Mouse (Mus musculus): ENCODE results near the gene Nr1i3. TPM values are rescaled to one million over a fixed set of nuclear protein-coding genes. Genes with fewer than 3 reads are reported as not detected.

Nr1i3 gene
- polyA plus RNA-seq, 1 experiment, result 0.16 TPM

DNA sequence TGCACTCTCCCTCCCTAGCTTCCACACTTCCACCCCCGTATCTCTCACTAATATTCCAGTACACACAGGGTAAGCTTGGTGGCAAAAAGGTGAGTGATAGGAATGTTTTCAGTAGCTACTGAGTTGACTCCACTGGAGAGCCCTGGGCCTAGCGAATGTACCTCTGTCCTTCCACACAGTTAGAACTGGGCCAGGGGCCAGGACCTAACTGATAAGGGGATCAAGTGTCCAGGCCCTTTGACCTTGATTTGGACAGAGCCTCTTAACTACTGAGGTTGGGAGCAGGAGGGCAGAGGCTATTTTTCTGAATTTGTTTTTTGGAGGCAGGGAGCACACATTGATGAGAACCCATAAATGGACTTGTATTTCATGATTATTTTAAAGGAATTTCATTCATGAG lies 10.0 kb downstream of the Nr1i3 start:
- Histone ChIP-seq H3K27me3 (ENCODE audit: control insufficient read depth, insufficient read depth, low read length) (no peaks in the 10 kb centered on the region), H3K4me3 (ENCODE audit: control insufficient read depth, low read depth, low read length) (no peak overlapping the region), H3K27ac (ENCODE audit: control insufficient read depth, insufficient read depth, low read depth, low read length) (no peak overlapping the region), H3K36me3 (ENCODE audit: control insufficient read depth, insufficient read depth, low read length) (no peaks in the 10 kb centered on the region), H3K4me1 (ENCODE audit: control insufficient read depth, insufficient read depth, low read length) (peaks cover 11% of the 10 kb centered on the region)
- TF ChIP-seq CTCF (IDR thresholded peaks at IDR 0.05; ENCODE audit: control insufficient read depth, insufficient read depth, insufficient replicate concordance, low read depth, low read length) (no peak), POLR2A (IDR thresholded peaks at IDR 0.05; ENCODE audit: control insufficient read depth, low read depth, low read length) (no peak)

DNA sequence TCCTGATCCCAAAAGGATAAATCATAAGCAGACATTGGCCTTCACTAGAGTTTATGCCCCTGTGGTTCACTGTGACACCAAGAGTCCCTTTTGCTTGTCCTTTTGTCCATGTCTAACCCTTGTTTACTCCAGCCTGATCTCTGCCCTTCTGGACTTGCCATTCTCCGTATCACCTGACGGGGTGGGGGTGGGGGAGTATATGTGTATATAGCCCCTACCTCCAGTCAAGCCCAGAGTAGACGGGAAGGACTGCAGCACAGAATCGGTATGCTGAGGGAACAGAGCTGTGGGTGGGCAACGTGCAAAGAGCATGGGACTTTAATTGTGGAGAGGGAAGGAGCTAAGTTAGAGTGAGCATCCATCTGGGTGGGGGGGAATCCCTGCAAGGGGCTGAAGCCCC lies 11.1 kb downstream of the Nr1i3 start, which contains the start of gene Apoa2:
Gene Apoa2, plus strand, starts transcription at position 198 of the 400 bp plus-strand sequence.
- TF ChIP-seq CTCF (IDR thresholded peaks at IDR 0.05; ENCODE audit: control insufficient read depth, insufficient read depth, insufficient replicate concordance, low read depth, low read length), result no peak
- TF ChIP-seq POLR2A (IDR thresholded peaks at IDR 0.05; ENCODE audit: control insufficient read depth, low read depth, low read length), result no peak
- H3K36me3 ChIP-seq (ENCODE audit: control insufficient read depth, insufficient read depth, low read length), result no peaks in the 10 kb centered on the region
- no peak within 1 kb of the TSS; the same call in 1 of the 2 replicates for H3K27ac ChIP-seq (ENCODE audit: control insufficient read depth, insufficient read depth, low read depth, low read length)
- H3K4me1 ChIP-seq (ENCODE audit: control insufficient read depth, insufficient read depth, low read length), result peaks cover 11% of the 10 kb centered on the region
- H3K27me3 ChIP-seq (ENCODE audit: control insufficient read depth, insufficient read depth, low read length), result no peaks in the 10 kb centered on the region
- H3K4me3 ChIP-seq (ENCODE audit: control insufficient read depth, low read depth, low read length), result no peak within 1 kb of the TSS

DNA sequence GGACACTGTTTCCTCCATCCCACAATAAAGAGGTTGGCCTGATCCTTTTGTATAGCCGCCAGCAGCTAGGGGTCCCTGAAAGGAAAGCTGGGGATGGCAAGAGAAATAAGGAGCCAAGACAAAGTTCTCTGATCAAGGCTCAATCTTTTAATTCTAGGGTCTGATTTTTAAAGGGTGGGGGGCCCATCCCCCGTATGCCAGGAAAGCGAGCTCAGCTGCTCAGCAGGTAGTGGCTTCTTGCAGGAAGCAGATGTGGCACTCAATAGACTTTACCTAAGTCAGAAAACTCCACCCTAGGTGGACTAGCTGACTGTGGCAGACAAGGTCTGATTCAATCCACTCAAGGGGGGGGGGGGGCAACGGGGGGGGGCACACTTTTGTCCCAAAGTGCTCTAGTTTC lies 13.0 kb downstream of the Nr1i3 start:
- no peak overlapping the region for H3K27ac ChIP-seq (ENCODE audit: control insufficient read depth, insufficient read depth, low read depth, low read length)
- H3K36me3 ChIP-seq (ENCODE audit: control insufficient read depth, insufficient read depth, low read length), result no peaks in the 10 kb centered on the region
- H3K4me3 ChIP-seq (ENCODE audit: control insufficient read depth, low read depth, low read length), result peak overlapping the region; percentile 37; the same call in 1 of the 2 replicates
- TF ChIP-seq POLR2A (IDR thresholded peaks at IDR 0.05; ENCODE audit: control insufficient read depth, low read depth, low read length) (no peak), CTCF (IDR thresholded peaks at IDR 0.05; ENCODE audit: control insufficient read depth, insufficient read depth, insufficient replicate concordance, low read depth, low read length) (no peak)
- H3K27me3 ChIP-seq (ENCODE audit: control insufficient read depth, insufficient read depth, low read length), result no peaks in the 10 kb centered on the region
- peaks cover 3% of the 10 kb centered on the region for H3K4me1 ChIP-seq (ENCODE audit: control insufficient read depth, insufficient read depth, low read length)

DNA sequence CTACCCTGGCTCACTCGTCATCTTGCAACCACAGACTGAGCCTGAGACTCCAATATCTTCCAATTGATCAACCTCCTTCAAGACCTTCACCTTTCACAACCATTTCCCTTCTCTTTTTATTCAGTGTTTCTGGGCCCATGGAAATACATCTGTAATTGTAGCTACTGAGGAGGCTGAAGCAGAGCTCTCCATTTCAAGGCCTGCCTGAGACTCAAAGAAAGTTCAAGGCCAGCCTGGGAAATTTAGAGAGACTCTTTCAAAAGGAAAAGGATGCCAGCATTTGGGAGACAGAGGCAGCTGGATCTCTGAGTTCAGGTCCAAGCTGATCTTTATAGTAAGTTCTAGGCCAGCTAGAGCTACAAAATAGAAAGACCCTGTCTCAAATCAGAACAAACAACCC lies 14.1 kb downstream of the Nr1i3 start:
- TF ChIP-seq CTCF (IDR thresholded peaks at IDR 0.05; ENCODE audit: control insufficient read depth, insufficient read depth, insufficient replicate concordance, low read depth, low read length), result no peak
- no peak for TF ChIP-seq POLR2A (IDR thresholded peaks at IDR 0.05; ENCODE audit: control insufficient read depth, low read depth, low read length)
- Histone ChIP-seq H3K4me1 (ENCODE audit: control insufficient read depth, insufficient read depth, low read length) (peaks cover 2% of the 10 kb centered on the region), H3K27me3 (ENCODE audit: control insufficient read depth, insufficient read depth, low read length) (no peaks in the 10 kb centered on the region), H3K36me3 (ENCODE audit: control insufficient read depth, insufficient read depth, low read length) (no peaks in the 10 kb centered on the region), H3K27ac (ENCODE audit: control insufficient read depth, insufficient read depth, low read depth, low read length) (no peak overlapping the region), H3K4me3 (ENCODE audit: control insufficient read depth, low read depth, low read length) (no peak overlapping the region)

DNA sequence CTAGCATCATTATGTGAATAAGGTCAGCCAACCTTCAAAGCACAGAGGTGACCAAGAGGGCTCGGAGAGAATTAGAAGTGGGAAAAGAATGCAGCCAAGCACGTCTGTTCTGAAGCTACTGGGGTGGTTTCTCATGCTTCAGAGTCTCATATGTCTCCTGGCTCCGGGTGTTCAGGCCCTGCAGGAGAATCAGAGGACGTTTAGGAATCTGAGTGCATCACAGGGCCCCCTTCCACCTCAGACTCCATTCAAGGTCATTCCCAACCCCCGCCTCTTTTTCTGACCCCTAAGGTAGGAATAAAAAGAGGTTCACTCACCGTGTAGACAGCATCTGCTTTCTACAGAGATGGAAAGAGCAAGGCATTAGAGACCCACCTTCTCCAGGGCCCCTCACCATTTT lies 16.0 kb downstream of the Nr1i3 start:
- no peak for TF ChIP-seq CTCF (IDR thresholded peaks at IDR 0.05; ENCODE audit: control insufficient read depth, insufficient read depth, insufficient replicate concordance, low read depth, low read length)
- no peak for TF ChIP-seq POLR2A (IDR thresholded peaks at IDR 0.05; ENCODE audit: control insufficient read depth, low read depth, low read length)
- Histone ChIP-seq H3K4me3 (ENCODE audit: control insufficient read depth, low read depth, low read length) (no peak overlapping the region), H3K36me3 (ENCODE audit: control insufficient read depth, insufficient read depth, low read length) (no peaks in the 10 kb centered on the region), H3K27ac (ENCODE audit: control insufficient read depth, insufficient read depth, low read depth, low read length) (no peak overlapping the region), H3K4me1 (ENCODE audit: control insufficient read depth, insufficient read depth, low read length) (peaks cover 2% of the 10 kb centered on the region), H3K27me3 (ENCODE audit: control insufficient read depth, insufficient read depth, low read length) (no peaks in the 10 kb centered on the region)

DNA sequence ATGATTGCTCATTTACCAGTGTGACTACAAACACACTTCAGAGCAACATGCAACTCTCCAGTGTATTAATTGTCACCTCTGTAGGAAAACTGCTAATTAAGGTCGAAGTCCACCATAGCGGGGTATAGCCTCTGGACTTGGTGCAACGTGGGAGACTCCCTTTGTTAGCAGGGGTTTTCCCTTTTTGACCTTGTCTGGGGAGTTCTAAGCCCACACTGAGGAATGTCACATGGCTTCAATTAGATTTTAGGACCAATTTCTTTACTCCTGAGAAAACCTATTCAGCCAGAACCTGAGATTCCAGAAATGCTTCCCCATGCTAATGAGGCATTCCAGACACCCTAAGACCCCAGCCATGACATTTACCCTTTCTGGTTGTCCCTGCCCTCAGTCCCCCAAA lies 16.4 kb downstream of the Nr1i3 start:
- H3K4me1 ChIP-seq (ENCODE audit: control insufficient read depth, insufficient read depth, low read length), result peaks cover 2% of the 10 kb centered on the region
- no peak overlapping the region for H3K4me3 ChIP-seq (ENCODE audit: control insufficient read depth, low read depth, low read length)
- H3K27ac ChIP-seq (ENCODE audit: control insufficient read depth, insufficient read depth, low read depth, low read length), result no peak overlapping the region
- no peaks in the 10 kb centered on the region for H3K36me3 ChIP-seq (ENCODE audit: control insufficient read depth, insufficient read depth, low read length)
- H3K27me3 ChIP-seq (ENCODE audit: control insufficient read depth, insufficient read depth, low read length), result no peaks in the 10 kb centered on the region
- TF ChIP-seq POLR2A (IDR thresholded peaks at IDR 0.05; ENCODE audit: control insufficient read depth, low read depth, low read length) (no peak), CTCF (IDR thresholded peaks at IDR 0.05; ENCODE audit: control insufficient read depth, insufficient read depth, insufficient replicate concordance, low read depth, low read length) (no peak)

DNA sequence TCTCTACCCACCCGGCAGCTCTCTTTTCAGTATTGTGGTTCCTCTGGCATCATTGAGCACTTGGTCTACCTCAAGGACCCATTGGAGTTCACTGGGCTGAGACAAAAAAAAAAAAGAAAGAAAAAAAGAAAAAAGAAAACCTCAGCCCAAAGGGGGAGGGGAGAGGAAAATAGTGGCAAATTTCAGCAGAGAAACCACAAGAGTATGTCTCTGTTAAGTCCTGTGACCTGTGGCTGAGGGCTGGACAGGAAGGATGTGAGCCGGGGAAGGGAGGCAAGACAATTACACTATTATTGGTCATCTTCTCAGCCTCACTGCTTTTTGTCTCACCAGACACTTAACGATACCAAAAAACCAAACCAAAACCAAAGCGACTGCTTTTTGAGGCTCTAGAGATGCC lies 18.1 kb downstream of the Nr1i3 start:
- TF ChIP-seq CTCF (IDR thresholded peaks at IDR 0.05; ENCODE audit: control insufficient read depth, insufficient read depth, insufficient replicate concordance, low read depth, low read length) (no peak), POLR2A (IDR thresholded peaks at IDR 0.05; ENCODE audit: control insufficient read depth, low read depth, low read length) (no peak)
- H3K27me3 ChIP-seq (ENCODE audit: control insufficient read depth, insufficient read depth, low read length), result no peaks in the 10 kb centered on the region
- peaks cover 2% of the 10 kb centered on the region; the same call in 1 of the 2 replicates for H3K4me1 ChIP-seq (ENCODE audit: control insufficient read depth, insufficient read depth, low read length)
- no peak overlapping the region for H3K4me3 ChIP-seq (ENCODE audit: control insufficient read depth, low read depth, low read length)
- peaks cover 1% of the 10 kb centered on the region; the same call in 1 of the 2 replicates for H3K36me3 ChIP-seq (ENCODE audit: control insufficient read depth, insufficient read depth, low read length)
- no peak overlapping the region for H3K27ac ChIP-seq (ENCODE audit: control insufficient read depth, insufficient read depth, low read depth, low read length)

DNA sequence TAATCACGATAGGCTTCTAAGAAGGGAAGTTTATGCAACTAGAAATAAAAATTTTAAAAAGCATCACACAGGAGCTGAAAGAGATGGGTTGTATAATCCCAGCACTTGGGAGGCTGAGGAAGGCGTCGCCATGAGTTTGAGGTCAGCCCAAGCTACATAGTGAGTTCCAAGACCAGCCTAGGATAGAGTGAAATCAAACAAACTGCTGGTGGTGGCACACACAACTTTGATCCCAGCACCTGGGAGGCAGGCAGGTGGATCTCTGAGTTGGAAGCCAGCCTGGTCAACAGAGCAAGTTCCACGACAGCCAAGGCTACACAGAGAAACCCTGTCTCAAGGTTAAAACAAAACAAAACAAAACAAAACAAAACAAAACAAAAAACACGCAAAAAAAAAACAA lies 18.6 kb downstream of the Nr1i3 start:
- Histone ChIP-seq H3K4me3 (ENCODE audit: control insufficient read depth, low read depth, low read length) (no peak overlapping the region), H3K4me1 (ENCODE audit: control insufficient read depth, insufficient read depth, low read length) (peaks cover 2% of the 10 kb centered on the region; the same call in 1 of the 2 replicates), H3K27me3 (ENCODE audit: control insufficient read depth, insufficient read depth, low read length) (no peaks in the 10 kb centered on the region), H3K36me3 (ENCODE audit: control insufficient read depth, insufficient read depth, low read length) (peaks cover 1% of the 10 kb centered on the region; the same call in 1 of the 2 replicates), H3K27ac (ENCODE audit: control insufficient read depth, insufficient read depth, low read depth, low read length) (peak overlapping the region; percentile 88)
- TF ChIP-seq CTCF (IDR thresholded peaks at IDR 0.05; ENCODE audit: control insufficient read depth, insufficient read depth, insufficient replicate concordance, low read depth, low read length) (no peak), POLR2A (IDR thresholded peaks at IDR 0.05; ENCODE audit: control insufficient read depth, low read depth, low read length) (no peak)
